Mouse (Mus musculus) thymus, adult 2 months (tissue): ENCODE results near the gene Fbxl13. TPM values are rescaled to one million over a fixed set of nuclear protein-coding genes. Genes with fewer than 3 reads are reported as not detected.

Source experiments
- DNase-seq: peaks from one replicate; pipeline ENCODE4 v3.0.0; 2021
- H3K27ac ChIP-seq: fragments of 200-500 bp; 2 replicates; pipeline ENCODE4 v1.5.1; 2012; ENCODE audit warnings: low read length, control low read depth; ENCODE audit not compliant: control insufficient read depth, insufficient read depth
- H3K27me3 ChIP-seq: fragments of 200-500 bp; 2 replicates; pipeline ENCODE4 v1.6.1; 2012; ENCODE audit warnings: mild to moderate bottlenecking, low read length, moderate library complexity, mixed read lengths; ENCODE audit not compliant: control insufficient read depth, insufficient read depth
- H3K36me3 ChIP-seq: fragments of 200-500 bp; 2 replicates; pipeline ENCODE4 v1.6.1; 2012; ENCODE audit warnings: mild to moderate bottlenecking, low read length, moderate library complexity; ENCODE audit not compliant: control insufficient read depth, insufficient read depth
- H3K4me1 ChIP-seq: fragments of 200-500 bp; replicated peaks from 2 replicates; pipeline ENCODE4 v1.6.1; 2012; ENCODE audit warnings: low read length; ENCODE audit not compliant: control insufficient read depth, insufficient read depth
- H3K4me3 ChIP-seq: fragments of 200-500 bp; 2 replicates; pipeline ENCODE4 v1.5.1; 2012; ENCODE audit warnings: mild to moderate bottlenecking, low read length, control low read depth, moderate library complexity; ENCODE audit not compliant: control insufficient read depth, insufficient read depth
- CTCF ChIP-seq: fragments of 200-500 bp; IDR thresholded peaks from 2 replicates; pipeline ENCODE4 v1.5.1; 2012; ENCODE audit warnings: mild to moderate bottlenecking, control low read depth, low read length, moderate library complexity, borderline replicate concordance; ENCODE audit not compliant: control insufficient read depth, poor library complexity, insufficient read depth; ENCODE audit errors: extremely low read depth
- POLR2A ChIP-seq: fragments of 200-500 bp; IDR thresholded peaks from 2 replicates; pipeline ENCODE4 v1.6.1; 2012; ENCODE audit warnings: mild to moderate bottlenecking, low read length, control low read depth, moderate library complexity; ENCODE audit not compliant: control insufficient read depth, poor library complexity, insufficient read depth; ENCODE audit errors: extremely low read depth
- WGBS: fragments of 180-500 bp; shearing (Covaris S2); methylation state at CpG from one replicate; pipeline ENCODE4 v1.1.7; 2018; 5-methylcytosine and 5-hydroxymethylcytosine counted together
- polyA plus RNA-seq: library from polyadenylated mRNA; depleted of rRNA; stranded (reverse); fragments of >200 nt; gene quantifications from 2 replicates; pipeline ENCODE4 v1.2.3, GENCODE M21; 2012

The Fbxl13 gene
- polyA plus RNA-seq, 1 experiment, result 0.12 TPM

DNA sequence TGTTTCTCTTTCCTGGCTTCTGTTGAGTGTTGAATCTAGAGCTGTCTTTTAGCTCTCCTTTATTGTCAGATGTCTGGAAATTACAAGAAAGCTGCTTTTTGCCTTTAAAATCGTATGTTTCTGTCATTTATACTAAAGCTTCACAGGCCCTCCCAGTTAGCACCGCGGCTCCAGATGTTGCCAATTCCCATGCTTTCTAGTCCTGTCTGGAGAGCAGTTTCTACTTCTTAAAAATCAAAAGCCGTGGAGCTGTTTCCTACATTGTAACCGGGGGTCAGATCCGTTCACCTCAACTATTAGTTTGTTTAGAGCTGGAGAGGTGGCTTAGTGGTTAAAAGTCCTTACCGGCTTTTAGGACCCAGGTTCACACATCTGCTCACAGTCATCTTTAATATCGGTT is 162.2 kb downstream of the Fbxl13 start:
- Histone ChIP-seq H3K36me3 (no peaks in the 10 kb centered on the region), H3K27me3 (no peaks in the 10 kb centered on the region), H3K4me3 (no peak overlapping the region), H3K4me1 (peaks cover 5% of the 10 kb centered on the region), H3K27ac (no peak overlapping the region)
- TF ChIP-seq CTCF (no peak), POLR2A (no peak)
- 96% methylated on average over 8 of the region's 8 CpGs for WGBS
- DNase-seq, result no peak

DNA sequence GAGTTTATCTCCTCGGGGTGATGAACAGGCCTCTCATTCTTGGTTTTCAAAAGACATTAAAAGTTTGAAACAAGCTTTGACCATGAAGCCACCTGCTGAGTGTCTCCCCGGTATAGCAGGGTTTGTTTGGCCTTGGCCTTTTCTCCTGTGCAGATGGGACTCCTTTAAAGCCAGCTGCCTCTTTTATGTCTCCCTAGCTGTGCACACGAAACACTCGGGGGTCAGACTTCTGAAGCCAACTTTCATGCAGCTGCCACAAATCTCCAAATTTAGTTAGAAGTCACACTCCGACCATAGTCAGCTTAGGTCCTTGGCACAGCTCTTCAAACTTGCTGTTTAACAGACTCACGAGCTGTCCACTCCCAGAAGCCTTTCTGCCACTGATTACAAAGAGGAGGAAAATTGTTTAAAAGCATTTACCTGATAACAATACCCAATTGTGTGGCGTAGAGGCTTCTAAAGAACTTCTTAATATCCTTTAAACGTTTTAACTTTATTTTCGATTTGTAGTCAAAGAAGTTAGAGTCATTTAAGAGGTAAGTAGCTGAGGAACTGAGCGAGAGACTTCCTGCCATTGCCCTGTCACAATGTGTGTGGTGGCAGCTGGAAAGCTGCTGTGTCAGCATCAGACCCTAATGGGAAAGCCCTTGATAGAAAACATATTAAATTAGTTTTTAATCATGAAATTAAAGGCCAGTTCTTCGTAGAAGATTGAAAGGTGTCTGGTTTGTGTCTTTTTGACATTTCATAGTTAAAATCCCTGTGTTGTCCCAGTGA is 162.8 kb downstream of the Fbxl13 start:
- DNase-seq, result no peak
- Histone ChIP-seq H3K36me3 (no peaks in the 10 kb centered on the region), H3K4me3 (no peak overlapping the region), H3K27me3 (no peaks in the 10 kb centered on the region), H3K27ac (no peak overlapping the region), H3K4me1 (peaks cover 5% of the 10 kb centered on the region)
- TF ChIP-seq CTCF (no peak), POLR2A (no peak)
- 23% methylated on average over 11 of the region's 11 CpGs for WGBS

DNA sequence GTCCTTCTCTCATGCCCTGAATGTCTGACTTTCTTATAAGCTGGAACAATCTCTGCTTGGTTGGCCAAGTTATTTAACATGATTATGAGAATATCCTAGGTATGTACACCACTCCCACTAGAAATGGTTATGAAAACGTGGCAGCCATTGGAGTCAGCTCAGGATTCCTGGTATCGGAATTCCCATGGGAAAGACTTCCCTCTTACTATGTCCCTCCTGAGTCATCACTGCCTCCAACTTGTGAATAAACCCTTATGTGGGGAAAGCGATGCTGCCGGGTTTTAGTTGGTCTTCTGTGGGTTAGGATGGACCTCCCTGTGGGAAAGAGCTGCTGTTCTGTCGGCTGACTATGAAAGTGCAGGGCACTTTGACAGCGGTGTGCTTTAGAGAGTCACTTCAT is 163.9 kb downstream of the Fbxl13 start:
- H3K27me3 ChIP-seq, result no peaks in the 10 kb centered on the region
- DNase-seq, result no peak
- no peak overlapping the region for H3K4me3 ChIP-seq
- WGBS, result 95% methylated on average over 6 of the region's 6 CpGs
- H3K27ac ChIP-seq, result no peak overlapping the region
- H3K4me1 ChIP-seq, result peaks cover 5% of the 10 kb centered on the region
- TF ChIP-seq CTCF, result no peak
- no peak for TF ChIP-seq POLR2A
- H3K36me3 ChIP-seq, result no peaks in the 10 kb centered on the region

DNA sequence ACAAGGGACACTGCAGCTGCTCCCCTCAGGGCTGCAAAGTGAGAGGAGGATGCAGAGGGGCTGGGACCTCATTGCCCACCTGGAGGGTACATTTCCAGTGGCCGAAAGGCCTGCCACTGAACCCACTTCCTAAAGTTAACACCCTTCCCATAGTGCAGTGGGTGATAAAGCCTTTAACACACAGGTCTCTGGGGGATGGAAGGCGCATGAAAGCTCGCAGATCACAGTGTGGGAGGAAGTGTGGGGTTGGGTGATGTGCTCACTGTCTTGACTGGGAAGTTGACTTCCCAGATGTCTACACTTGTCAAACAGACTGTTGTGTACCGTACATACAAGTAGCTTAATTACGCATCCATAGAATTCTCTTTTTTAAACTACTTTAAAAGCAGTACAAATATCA is 165.7 kb downstream of the Fbxl13 start:
- Histone ChIP-seq H3K27ac (no peak overlapping the region), H3K36me3 (no peaks in the 10 kb centered on the region), H3K27me3 (no peaks in the 10 kb centered on the region), H3K4me1 (peaks cover 5% of the 10 kb centered on the region), H3K4me3 (no peak overlapping the region)
- TF ChIP-seq POLR2A (no peak), CTCF (no peak)
- no peak for DNase-seq
- 34% methylated on average over 5 of the region's 5 CpGs for WGBS

DNA sequence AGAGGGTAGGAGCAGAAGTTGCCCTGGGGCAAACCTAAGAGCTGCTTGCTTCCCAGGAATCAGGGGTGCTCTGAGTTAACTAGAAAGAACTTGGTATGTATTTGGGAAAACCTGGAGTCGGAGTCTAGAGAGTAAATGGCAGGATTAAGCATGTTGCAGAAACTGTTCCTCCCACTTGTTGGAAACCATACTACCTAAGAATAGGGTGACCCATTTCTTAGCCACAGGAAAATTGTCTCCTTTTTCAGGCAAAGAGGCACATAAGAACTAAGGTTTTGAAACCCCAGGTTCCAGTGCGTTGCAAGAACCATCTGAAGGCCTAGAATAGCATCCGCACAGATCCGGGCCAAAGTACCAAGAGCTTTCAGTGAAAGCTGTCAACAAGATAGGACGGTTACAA is 167.0 kb downstream of the Fbxl13 start:
- H3K27ac ChIP-seq, result no peak overlapping the region
- no peak for DNase-seq
- H3K4me3 ChIP-seq, result no peak overlapping the region
- no peaks in the 10 kb centered on the region for H3K27me3 ChIP-seq
- WGBS, result over 99% methylated on average over 5 of the region's 5 CpGs
- peaks cover 5% of the 10 kb centered on the region for H3K4me1 ChIP-seq
- H3K36me3 ChIP-seq, result no peaks in the 10 kb centered on the region
- TF ChIP-seq CTCF (no peak), POLR2A (no peak)

DNA sequence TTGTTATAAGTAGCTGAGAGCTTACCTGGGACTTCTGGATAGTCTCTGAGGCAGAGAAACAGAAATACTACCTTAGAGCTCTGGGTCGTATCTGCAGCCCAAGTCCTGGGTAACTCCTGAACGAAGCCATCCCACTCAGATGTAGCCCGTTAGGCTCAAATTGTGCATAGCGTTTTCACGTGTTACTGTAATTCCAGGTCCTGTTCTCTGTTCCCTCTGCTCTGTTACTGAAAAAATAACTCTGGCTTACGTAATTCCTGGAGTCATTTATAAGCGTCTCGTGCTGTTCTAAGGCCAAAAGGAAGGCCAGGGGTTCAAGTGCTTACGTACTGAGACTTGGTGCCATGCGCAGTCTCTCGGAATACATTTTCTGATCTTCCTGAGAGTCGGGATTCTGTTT is 177.3 kb downstream of the Fbxl13 start:
- no peaks in the 10 kb centered on the region for H3K4me1 ChIP-seq
- H3K27me3 ChIP-seq, result no peaks in the 10 kb centered on the region
- no peak for DNase-seq
- no peaks in the 10 kb centered on the region for H3K36me3 ChIP-seq
- 98% methylated on average over 12 of the region's 12 CpGs for WGBS
- TF ChIP-seq POLR2A (no peak), CTCF (no peak)
- H3K27ac ChIP-seq, result no peak overlapping the region
- H3K4me3 ChIP-seq, result no peak overlapping the region

DNA sequence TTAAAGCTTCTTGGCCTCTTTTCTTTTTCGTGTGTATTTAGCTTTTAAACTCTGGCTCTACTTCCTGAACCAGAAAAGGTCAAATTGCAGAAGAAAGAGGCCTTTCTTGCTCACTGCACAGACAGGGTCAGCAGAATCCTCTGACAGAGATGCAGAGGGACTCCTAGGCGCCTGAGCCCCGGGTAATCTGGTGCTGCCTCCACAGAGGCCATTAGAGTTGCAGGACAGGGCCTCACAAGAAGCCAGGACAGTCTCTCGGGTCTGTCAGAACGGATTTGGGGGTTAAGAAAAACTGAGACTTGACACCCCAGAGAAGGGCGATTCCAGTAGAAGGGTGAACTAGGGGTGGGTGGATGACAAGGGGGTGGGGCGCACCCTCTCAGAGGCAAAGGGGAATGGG is 178.0 kb downstream of the Fbxl13 start:
- no peak for TF ChIP-seq CTCF
- no peak for TF ChIP-seq POLR2A
- H3K36me3 ChIP-seq, result no peaks in the 10 kb centered on the region
- no peak for DNase-seq
- H3K4me3 ChIP-seq, result no peak overlapping the region
- no peaks in the 10 kb centered on the region for H3K4me1 ChIP-seq
- no peaks in the 10 kb centered on the region for H3K27me3 ChIP-seq
- no peak overlapping the region for H3K27ac ChIP-seq
- 93% methylated on average over 7 of the region's 7 CpGs for WGBS
